Mouse (Mus musculus) intestine, embryonic 14.5 days (tissue): Measurements from ENCODE around the gene Mmadhc. TPM values are rescaled to one million over a fixed set of nuclear protein-coding genes. Genes with fewer than 3 reads are reported as not detected.

ENCODE experiments used
- ATAC-seq: fragments of 200-750 bp; cut with Nextera tagmentation; replicated peaks from 2 replicates; pipeline ENCODE4 v1.8.0; 2017; ENCODE audit warnings: low read depth, moderate number of reproducible peaks, moderate TSS enrichment, moderate library complexity; ENCODE audit not compliant: low FRiP score, low TSS enrichment
- DNase-seq: peaks from one replicate; pipeline ENCODE4 v3.0.0-alpha.2; 2018; ENCODE audit warnings: low spot score
- H3K27ac ChIP-seq: fragments of 300-500 bp; sonication (generic); 2 replicates; pipeline ENCODE4 v1.5.1; 2014; ENCODE audit warnings: low read depth, mild to moderate bottlenecking, control low read depth
- H3K27me3 ChIP-seq: fragments of 300-500 bp; sonication (generic); replicated peaks from 2 replicates; pipeline ENCODE4 v1.6.1; 2014; ENCODE audit warnings: low read length, control low read depth; ENCODE audit not compliant: control insufficient read depth, insufficient read depth
- H3K36me3 ChIP-seq: fragments of 300-500 bp; sonication (generic); 2 replicates; pipeline ENCODE4 v1.6.1; 2014; ENCODE audit warnings: low read length, control low read depth; ENCODE audit not compliant: control insufficient read depth, insufficient read depth
- H3K4me1 ChIP-seq: fragments of 300-500 bp; sonication (generic); replicated peaks from 2 replicates; pipeline ENCODE4 v1.6.1; 2014; ENCODE audit warnings: low read length, control low read depth, mixed read lengths; ENCODE audit not compliant: control insufficient read depth, insufficient read depth
- H3K4me2 ChIP-seq: fragments of 300-500 bp; sonication (generic); 2 replicates; pipeline ENCODE4 v1.6.1; 2014; ENCODE audit warnings: low read length
- H3K4me3 ChIP-seq: fragments of 300-500 bp; sonication (generic); 2 replicates; pipeline ENCODE4 v1.5.1; 2014; ENCODE audit warnings: low read depth, low read length, control low read depth, mixed read lengths
- H3K9ac ChIP-seq: fragments of 300-500 bp; sonication (generic); 2 replicates; pipeline ENCODE4 v1.6.1; 2014; ENCODE audit warnings: mild to moderate bottlenecking, low read length
- H3K9me3 ChIP-seq: fragments of 300-500 bp; sonication (generic); 2 replicates; pipeline ENCODE4 v1.6.1; 2016; ENCODE audit warnings: low read length, control low read depth; ENCODE audit not compliant: control insufficient read depth
- WGBS: fragments of 180-500 bp; shearing (Covaris S2); extraction: QIAGEN DNeasy Blood & Tissue Kit; methylation state at CpG from one replicate; pipeline ENCODE4 v1.1.7; 2014; 5-methylcytosine and 5-hydroxymethylcytosine counted together
- polyA plus RNA-seq: library from polyadenylated mRNA; unstranded; fragments of >200 nt; fragmentation: Nextera tagmentation; extraction: Ambion mirVana; gene quantifications from 2 replicates; pipeline ENCODE4 v1.2.1, GENCODE M21; 2014

The Mmadhc gene
- polyA plus RNA-seq, 1 experiment from 2014 or later: 147 TPM

DNA sequence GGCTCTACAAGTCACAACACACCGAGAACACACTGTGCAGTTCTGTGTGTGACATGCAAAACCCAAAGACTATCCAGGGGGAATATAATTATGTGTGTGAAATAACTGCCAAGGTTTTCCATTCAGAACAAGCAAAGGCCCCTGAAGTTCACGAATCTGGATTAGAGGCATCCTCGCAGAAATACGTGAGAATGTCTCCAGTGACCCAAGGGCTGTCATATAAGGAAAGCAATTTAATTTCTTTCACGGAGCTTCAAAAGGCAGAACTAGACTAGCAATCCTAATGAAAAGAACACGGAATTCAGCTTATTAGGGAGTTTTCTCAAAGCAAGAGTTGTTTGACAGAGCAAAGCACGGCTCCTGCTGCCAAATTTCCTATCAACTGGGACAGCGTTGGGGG lies 63.1 kb downstream of the Mmadhc start:
- H3K36me3 ChIP-seq: no peaks in the 10 kb centered on the region
- no peaks in the 10 kb centered on the region for H3K27me3 ChIP-seq
- 77% methylated on average over 8 of the region's 8 CpGs for WGBS
- H3K27ac ChIP-seq: no peak overlapping the region
- no peak overlapping the region for H3K4me2 ChIP-seq
- no peak for ATAC-seq
- H3K9me3 ChIP-seq: no peaks in the 10 kb centered on the region
- no peaks in the 10 kb centered on the region for H3K4me1 ChIP-seq
- no peak overlapping the region for H3K4me3 ChIP-seq
- no peak overlapping the region for H3K9ac ChIP-seq
- no peak for DNase-seq

Other genes with a start within 250 kb of the Mmadhc start
- gene Lypd6, start 230.4 kb downstream of the Mmadhc start, polyA plus RNA-seq: 17.7 and 20.0 TPM in 2 replicates